Mouse (Mus musculus): ENCODE measurements around the gene Dennd1a.

Gene Dennd1a

DNA sequence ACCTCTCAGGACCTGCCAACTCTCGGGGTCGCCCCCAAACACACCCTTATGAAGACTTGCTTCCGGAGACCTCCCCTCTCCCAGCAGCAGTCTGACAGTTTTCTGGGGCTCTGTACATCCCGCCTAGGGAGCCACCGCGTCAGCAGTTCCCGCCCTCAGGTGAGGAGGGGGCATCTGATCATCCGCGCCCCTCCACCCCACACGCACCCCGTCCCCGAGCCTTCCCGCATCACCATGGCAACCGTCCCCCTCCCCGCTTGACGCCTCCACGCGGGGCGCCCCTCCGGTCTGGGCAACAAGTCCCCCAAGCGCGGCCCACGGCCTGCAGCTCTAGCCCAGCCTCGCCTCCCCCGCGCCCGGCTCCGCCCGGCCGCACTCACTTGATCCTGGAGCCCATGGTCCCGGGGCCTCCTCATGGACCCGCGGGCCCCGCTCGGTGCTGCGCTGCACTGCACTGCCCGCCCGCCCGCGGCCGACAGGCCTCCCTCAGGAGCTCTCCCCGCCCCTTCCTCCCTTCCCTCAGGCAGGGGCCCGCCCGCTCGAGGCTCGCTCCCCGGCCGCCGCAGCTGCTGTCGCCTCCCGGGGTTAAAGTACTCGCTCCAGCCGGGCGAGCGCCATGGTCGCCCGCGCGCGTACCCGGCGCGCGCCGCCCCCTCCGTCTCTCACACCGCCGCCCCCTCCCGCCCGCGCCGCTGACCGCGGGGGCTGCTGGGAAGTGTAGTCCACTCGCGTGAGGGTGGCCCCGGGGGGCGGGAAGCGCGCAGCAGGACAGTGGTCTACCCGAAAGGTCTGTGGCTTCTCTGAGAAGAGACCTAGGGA is at the start of gene Dennd1a:
TSS of gene Dennd1a (minus strand) at position 658 of the 819 bp plus-strand sequence.
- DNase-seq, result peak; percentile 93

DNA sequence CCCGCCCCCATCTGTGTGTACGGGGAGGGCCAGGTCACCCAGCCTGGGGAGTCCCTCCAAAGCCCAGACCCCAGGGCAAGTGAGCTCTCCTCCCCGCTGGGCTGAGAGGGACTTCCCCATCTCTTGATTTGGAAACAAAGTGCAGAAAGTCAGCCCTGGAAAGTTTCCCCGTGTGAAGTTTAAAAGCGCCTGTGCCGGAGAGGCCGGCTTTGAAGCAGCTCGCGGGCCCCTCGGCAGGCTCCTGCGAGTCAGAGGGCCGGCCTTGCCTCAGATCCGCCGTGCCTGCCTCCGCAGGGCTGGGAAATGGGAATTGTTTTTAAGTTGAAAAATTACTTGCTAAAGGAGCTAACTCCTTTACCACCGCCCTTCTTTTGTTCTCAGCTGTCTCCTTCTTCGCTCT is 49.4 kb upstream of the Dennd1a start:
- no peak for DNase-seq

DNA sequence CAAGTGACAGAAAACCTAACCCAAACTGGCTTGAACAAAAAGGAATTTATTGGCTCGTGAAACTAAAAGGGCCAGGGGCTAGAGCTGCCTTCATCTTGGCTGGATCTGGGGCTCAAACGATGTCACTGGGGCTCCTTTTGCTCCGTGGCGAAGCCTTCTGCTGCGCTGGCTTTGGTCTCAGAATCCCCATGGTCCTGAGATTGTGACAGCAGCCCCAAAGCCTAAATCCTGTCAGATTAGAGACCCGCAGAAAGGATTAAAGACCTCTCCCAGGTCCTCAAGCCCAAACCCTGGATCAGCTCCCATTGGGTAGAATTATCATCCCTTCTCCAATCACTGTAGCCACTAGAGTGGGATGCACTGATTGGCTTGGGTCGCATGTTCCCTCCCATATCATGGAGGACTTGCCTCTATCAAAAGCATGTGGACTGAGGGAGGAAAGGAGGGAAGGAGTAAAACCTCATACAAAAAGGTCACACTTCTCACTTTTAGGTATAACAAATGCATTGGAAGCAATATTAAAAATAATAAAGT is 46.5 kb upstream of the Dennd1a start:
- DNase-seq, result no peak

DNA sequence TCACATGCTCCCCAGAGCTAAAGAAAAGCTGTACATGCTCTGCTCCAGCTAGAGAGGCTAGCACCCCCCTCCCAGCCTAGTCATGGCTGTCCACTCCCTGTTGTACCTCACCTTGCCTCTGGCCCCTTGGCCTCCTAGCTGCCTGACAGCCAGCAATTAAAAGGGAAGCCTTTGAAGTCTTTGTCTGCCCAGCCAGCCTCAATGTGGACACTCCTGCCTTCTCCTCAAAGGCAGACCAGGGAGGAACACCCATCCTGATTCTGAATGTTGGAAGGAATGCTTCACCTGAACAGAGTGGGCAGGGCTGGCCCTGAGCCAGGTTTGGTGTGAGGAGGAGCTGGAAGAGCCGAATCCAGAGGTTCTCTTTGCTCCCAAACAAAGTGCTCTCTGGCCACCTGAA is 39.5 kb upstream of the Dennd1a start:
- no peak for DNase-seq

DNA sequence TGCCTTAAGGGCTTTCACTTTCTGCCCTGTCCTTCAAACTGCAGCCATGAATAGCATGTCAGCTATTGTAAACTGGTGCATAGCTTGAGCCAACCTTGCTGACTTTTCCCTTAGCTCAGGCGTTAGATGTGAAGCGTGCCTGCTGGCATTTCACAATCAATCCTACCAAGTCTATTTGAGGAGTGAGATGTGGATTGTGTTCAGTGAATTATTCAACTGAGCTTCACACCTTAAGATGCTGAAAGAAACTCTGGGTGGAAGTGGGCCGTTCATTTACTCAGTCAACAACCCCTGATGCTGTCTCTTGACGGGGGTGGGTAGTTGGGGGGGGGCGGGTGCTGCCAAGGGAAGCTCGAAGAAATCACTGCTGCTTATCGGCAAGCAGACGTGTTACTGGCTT is 36.2 kb upstream of the Dennd1a start:
- DNase-seq, result no peak

DNA sequence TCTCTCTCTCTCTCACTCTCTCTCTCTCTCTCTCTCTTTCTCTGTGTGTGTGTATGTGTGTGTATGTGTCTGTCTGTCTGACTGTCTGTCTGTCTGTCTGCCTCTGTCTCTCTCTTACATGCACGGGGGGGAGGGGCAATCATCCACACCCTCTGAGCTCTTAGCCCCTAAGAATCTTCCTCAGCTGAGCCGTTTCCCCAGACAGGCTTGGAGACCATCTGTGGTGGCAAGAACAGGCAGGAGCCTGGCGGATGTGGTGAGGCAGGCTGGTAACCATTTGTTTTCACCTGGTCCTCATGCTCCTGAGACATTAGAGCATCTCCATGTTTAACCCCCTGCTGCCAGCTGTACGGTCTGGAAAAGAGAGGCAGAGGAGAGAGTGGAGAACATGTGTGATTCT is 33.7 kb upstream of the Dennd1a start:
- peak; percentile 57 for DNase-seq

DNA sequence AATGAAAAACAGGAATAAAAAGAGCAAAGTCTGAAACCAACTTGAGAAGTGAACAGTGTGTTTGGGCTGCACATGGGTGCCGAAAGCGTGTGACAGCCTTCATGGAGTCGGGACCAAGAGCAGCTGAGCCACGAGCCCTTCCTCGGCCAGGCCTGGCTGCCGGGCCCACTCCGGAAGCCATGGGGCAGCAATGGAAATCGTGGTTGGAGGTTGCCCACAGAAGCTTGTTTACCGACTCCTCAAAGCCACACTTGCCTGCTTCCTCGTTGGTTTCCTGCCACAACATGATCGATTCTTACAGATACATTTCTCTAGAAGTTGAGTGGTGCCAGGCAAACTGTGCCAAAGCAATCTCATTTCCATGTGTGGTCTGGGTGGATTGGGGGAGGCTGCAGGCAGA is 31.9 kb upstream of the Dennd1a start:
- peak; percentile 33 for DNase-seq

DNA sequence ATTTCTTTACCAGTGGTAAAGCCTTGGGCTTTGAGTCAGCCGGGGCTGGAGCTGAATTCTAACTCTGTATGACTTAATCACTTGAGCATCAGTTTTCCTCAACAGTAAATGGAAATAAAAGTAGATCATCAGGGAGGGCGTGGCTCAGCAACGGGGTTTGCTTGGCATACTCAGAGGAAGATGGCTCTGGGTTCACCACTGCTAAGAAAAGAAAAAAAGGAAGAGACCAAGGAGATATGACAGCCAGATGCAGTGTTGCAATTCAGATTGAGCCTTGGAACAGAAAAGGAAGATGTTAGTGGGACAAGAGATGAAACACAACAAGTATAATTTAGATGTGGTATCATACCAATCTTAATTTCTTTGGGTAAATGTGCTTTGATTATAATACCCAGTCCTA is 26.2 kb upstream of the Dennd1a start:
- no peak for DNase-seq

DNA sequence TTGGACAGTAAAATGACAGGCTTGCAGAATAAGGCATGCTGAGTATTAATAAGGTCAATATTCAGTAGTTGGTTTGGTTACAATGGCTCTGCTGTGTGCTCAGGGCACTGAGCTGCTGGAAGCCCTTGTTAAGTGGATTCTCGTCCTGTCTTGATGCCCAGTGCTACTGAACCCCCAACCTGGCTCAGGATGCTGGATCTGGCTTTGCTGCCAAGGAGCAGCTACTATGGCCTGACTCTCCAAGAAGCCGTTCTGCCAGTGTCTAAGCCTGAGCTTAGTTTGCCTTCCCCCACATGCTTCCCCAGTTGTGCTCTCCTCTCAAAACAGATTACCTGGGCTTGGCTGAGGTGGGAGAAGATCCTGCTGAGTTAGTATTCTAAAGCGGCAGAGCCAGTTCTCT is 25.7 kb upstream of the Dennd1a start:
- no peak for DNase-seq

DNA sequence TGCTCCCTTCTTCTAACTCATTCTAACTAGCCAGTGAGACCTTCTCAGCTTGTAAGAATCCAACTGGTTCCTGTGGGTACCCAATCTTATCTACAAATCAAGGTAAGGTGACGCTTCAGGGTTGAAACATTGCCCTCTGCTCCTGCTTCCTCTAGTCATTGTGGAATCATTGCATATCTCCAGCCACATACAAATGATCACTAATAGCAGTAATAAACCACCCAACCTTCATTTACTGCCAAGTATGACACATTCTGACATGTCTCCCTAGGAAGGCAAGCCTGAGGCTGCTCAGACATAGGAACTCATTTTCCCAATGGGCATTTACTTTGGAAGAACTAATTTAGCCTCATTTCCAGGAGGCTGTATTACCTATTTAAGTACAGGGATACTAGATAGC is 18.0 kb upstream of the Dennd1a start:
- no peak for DNase-seq

DNA sequence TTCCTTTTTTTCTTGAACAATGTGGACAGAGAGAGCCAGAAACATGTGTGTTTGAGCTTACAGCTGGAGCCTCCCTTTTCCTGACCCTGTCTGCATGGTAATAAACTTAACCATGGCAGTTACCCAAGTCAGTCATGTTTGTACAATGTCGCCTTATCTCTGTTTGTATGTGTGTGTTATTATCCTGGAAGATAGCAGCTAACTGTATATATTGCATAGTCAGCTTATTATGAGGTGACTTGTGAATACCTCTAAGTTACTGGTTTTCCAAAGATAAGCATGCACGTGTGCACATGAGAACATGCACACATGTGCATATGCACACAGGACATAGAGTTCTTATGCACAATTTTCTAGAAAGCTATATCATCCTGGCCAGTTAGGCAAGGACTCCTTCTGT is 13.8 kb upstream of the Dennd1a start:
- DNase-seq, result no peak

DNA sequence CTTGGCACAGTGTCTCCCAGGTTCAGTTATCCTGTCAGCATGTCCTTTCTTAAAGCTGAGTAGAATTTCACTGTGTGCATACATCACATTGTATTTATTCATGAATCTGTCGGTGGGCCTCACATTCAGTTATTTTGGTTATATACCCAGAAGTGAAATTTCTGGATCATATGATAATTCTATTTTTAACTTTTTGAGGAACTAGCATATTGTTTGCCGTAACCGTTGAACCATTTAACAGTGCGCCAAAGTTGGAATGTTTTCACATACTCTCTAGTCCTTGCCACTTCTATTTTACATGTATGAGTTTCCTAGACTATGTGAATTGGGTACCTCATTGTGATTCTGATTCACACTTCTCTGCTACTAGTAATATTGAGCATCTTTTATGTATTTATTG is 8.7 kb upstream of the Dennd1a start:
- DNase-seq, result no peak

DNA sequence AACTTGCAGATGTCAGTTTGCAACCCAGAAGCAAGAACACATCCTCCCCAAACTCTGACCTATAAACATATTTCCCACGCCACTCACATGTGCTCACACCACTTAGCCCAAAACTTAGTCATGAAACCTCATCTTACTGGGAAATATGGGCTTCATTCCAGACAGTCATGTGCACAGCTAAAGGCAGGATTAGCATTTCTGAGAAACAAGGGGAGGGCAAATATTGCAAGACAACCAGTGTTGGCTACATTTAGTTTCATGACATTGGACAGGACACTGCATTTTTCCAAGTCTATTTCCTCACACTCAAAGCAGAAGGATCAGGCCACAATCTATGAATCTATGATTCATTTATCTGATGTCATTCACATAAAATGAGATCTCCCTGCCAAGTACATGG is 4.3 kb upstream of the Dennd1a start:
- no peak for DNase-seq

DNA sequence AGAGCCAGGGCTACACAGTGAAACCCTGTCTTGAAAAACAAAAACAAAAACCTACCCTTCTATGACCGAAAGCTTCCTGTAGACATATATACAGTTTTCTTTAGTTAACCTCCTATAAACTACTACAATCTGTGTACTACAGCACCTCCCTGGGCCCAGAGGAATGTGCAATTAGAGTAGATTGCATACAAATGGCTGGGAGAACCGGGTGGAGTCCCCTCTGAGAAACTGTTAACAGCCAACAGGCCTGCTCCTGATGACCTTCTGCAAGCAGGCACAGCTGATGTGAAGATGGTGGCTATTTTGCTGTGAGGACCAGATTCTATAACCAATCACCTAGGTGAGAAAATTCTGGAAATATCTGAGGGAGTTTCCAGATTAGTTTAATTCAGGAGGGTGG is 1.0 kb upstream of the Dennd1a start:
- no peak for DNase-seq

DNA sequence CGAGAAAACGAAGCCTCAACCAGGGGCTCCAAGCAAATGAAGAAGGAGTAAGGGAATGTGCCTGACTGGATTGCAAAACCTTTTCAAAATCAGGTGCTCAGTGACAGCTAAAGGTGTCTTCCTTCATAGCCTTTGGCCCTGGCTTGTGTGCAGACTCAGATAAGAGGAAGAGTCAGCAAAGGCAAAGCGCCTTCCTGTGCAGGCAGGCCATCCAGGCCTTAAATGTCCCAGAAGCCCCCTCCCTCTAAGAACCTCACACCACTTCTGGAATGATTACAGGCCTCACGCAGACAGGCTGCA is 807 bp downstream of the Dennd1a start:
- DNase-seq, result no peak

DNA sequence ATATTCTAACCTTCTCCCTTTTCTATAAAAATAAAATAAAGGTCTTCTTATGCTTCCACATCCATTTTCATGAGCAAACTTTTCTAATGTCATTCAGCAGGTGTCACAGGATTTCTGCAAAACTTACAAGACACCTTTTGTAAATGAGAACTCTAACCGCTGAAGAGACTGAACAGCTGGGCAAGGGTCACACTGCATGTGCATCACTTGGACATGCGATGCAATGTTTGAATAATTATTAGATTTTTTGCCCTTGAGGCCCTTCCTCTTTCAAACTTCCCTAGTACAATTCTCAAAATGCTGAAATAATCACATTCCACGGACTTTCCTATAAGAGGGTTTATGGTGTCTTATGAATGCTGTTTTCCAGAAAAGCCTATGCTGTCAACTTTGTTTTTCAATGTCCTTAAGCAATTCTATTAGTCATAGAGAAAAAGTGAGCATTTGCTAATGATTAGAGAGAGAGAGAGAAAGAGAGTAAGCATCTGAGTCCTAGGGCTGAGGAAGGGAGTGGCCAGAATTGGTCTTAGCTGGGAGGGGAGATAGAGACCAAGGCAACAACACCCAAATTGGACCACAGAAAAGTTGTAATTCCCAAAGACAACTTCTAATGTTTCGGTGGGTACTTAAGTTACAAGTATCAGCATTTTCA is 1.3 kb downstream of the Dennd1a start:
- no peak for DNase-seq

DNA sequence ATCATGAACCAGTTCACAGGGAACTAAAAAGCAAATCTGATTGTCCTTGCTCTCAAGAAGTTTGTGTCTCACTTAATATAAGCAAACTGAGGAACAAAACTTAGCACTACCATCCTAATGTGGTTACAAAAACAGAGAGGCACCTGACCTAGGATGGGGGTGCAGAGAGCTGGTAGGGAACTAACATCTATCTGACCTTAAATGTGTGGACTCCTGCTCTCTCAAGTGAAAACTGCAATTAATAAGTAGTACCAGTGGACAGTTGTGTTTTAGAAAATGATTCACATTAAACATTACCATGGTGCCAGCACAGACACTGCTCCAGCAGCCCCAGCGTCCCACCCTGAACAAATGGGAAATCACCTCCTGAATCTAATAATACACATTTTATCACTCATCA is 3.2 kb downstream of the Dennd1a start:
- DNase-seq, result no peak

DNA sequence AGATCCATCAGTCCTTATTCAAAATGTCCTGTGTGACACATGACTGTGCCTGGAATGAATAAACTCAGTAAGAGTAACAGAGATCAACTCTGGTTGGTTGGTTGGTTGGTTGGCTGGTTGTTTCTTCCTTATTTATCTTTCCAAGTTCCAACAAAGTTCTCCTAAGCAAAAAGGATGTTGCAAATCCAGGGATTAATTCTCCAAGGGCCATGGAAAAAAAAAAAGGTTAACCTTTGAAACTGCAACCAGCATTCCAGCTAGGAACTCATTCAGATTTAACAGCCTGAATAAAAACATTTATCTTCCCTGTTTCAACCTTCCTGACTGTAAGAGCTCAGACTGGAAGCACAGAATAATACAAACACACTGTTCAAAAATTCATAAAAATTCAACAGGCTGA is 6.8 kb downstream of the Dennd1a start:
- DNase-seq, result no peak

DNA sequence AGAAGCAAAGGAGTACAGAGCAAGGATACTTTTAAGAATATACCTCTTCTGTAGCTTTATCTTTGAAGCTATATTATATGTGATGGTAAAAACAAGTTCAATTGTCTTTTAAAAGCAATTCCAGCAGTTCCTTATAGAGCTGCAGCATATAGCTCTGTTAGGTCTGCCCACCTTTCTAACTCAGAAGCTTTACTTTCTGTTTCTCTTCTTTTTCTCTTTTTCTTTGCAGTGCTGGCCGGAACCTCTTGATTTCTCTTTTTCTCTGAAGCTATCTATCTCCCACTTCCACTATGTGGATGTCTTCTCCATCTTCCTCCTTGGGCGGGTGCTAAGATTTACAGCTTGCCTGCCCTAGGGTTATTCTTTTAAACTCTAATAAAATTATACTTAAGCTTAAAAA is 12.2 kb downstream of the Dennd1a start:
- no peak for DNase-seq

DNA sequence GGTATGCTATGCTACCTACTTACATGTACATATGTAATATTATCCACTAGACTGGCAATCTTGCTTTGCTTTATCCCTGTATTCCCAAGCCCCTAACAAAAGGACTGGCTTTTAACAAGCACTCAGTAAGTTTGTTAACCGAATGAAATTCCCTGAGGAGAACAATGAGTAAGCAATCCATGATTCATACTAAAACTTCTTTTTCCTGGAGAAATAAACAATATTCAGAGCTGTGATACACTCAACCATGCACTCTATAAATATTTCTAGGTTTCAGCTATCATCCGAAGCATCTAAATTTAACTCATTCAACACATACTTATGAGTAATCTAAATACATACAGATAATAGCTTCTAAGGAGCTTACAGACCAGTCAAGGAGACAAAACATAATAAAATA is 23.5 kb downstream of the Dennd1a start:
- no peak for DNase-seq

DNA sequence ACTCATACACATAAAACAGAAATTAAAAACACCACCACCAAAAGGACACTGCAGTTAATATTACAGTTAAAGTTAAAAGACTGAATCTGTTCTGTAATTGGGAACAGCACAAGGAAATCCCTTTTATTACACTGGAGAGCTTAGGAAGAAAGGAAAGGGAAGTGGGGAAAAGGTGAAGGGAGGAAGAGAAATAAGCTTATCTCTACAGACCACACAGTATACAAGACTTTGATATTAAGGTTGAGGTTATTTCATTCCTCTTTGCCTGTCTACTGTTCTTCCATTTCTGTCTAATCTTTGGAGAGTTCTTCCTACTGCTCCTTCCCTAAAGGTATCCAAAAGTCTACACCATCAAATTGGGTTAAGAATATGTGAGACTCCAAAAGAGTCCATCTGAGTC is 28.1 kb downstream of the Dennd1a start:
- no peak for DNase-seq

DNA sequence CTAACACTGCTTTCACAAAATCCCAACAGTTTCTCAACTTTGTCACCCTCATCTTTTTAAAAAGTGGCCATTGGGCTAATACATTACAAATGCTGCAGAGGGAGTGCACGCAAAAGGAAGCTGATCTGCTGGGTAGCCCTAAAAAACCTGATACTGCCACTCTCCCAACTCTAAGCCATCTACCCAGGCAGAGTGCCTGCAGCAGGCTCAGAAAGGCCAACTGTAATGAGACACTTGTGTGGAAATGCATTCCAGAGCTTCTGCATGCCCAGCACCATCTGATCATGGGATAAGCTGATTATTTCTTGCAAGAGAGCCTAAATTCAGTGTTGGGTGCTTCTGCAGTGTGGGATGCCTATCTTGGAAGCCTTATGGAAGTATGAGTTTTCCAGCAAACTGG is 49.6 kb downstream of the Dennd1a start:
- no peak for DNase-seq

DNA sequence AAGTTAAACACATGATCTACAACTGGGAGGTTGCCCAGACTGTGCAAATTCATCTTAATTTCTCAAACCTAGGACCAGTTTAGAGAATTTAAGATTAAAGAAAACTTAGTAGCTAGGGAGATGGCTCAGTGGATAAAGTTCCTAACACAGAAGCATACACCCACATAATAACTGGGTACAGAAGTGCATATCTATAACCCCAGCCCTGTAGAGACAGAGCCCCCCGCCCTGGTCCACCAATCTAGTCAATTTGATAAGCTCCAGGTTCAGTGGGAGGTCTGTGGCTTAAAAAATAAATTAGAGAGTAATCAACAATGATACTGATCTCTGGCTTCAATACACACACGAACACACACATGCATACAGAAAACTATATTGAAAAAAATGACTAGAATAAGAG is 51.6 kb downstream of the Dennd1a start:
- no peak for DNase-seq

DNA sequence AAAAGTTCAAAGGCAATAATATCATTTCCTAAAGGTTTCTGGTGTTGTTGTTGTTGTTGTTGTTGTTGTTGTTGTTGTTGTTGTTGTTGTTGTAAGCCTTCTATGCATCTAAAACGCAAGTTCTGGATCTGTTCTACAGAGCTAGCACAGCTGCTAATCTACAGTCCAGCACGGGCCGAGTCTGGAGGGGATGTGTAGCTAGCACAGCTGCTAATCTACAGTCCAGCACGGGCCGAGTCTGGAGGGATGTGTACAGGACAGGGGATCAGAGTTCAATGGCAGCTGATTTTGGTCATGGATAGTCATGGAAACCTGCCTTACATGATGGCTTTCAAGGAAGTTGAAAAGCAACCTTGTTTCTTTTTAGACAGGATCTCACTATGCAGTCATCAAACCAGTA is 57.3 kb downstream of the Dennd1a start:
- no peak for DNase-seq

DNA sequence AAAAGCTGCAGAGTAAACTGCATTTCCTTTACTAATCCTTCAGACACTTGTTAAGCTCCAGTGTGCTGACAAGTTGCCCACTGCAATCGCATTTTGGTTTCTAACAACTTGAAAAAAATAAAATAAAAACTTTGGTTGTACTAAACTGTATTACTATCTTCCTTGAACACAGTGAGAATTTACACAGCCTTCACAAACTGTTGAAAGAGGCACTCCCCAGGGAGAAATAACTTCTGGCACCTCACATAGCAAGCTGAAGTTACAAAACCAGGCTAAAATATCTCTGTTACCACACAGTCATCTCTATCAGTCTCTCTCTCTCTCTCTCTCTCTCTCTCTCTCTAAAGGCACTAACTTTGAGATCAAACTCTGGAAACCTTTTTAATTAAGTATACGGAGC is 63.4 kb downstream of the Dennd1a start:
- DNase-seq, result no peak

Data from thymus, postnatal 25 days (tissue).